Mouse (Mus musculus) erythroblast, embryonic 14.5 days (primary cell): ENCODE results near the gene Nid1. TPM values are rescaled to one million over a fixed set of nuclear protein-coding genes. Genes with fewer than 3 reads are reported as not detected.
"Not testable (repeated sequence)": the region's sequence is repeated elsewhere in the genome, so short reads cannot be mapped to it uniquely, and the experiment has no call there.

Experiments used
- H3K27me3 ChIP-seq: 2 replicates; pipeline ENCODE4 v1.6.1; 2012; ENCODE audit warnings: inconsistent platforms; ENCODE audit not compliant: control insufficient read depth
- H3K36me3 ChIP-seq: 2 replicates; pipeline ENCODE4 v1.6.1; 2012; ENCODE audit warnings: mild to moderate bottlenecking, inconsistent platforms; ENCODE audit not compliant: control insufficient read depth
- H3K4me1 ChIP-seq: 2 replicates; pipeline ENCODE4 v1.6.1; 2012; ENCODE audit warnings: inconsistent platforms; ENCODE audit not compliant: control insufficient read depth
- H3K4me3 ChIP-seq: replicated peaks from 2 replicates; pipeline ENCODE3; 2012; ENCODE audit warnings: moderate library complexity, mild to moderate bottlenecking, inconsistent platforms
- H3K9me3 ChIP-seq: 2 replicates; pipeline ENCODE4 v1.6.1; 2012; ENCODE audit warnings: low read length, inconsistent platforms, mixed read lengths; ENCODE audit not compliant: control insufficient read depth
- GATA1 ChIP-seq: IDR thresholded peaks from 2 replicates; pipeline ENCODE4 v1.6.1; 2012; ENCODE audit warnings: low read length, inconsistent platforms, mixed read lengths
- TAL1 ChIP-seq: IDR thresholded peaks from 3 replicates; pipeline ENCODE4 v1.6.1; 2012; ENCODE audit warnings: low read length, inconsistent platforms, mixed read lengths
- polyA plus RNA-seq: library from polyadenylated mRNA; stranded (reverse); fragments of >175 nt; gene quantifications from 2 replicates; pipeline ENCODE4 v1.2.3, GENCODE M21; 2012

The Nid1 gene
- polyA plus RNA-seq, 1 experiment = not detected

GRCm38 (mm10) chr13:13460521-13461138 lies 23.3 kb downstream of the Nid1 start:
- H3K4me3 ChIP-seq = no peak overlapping the region

DNA sequence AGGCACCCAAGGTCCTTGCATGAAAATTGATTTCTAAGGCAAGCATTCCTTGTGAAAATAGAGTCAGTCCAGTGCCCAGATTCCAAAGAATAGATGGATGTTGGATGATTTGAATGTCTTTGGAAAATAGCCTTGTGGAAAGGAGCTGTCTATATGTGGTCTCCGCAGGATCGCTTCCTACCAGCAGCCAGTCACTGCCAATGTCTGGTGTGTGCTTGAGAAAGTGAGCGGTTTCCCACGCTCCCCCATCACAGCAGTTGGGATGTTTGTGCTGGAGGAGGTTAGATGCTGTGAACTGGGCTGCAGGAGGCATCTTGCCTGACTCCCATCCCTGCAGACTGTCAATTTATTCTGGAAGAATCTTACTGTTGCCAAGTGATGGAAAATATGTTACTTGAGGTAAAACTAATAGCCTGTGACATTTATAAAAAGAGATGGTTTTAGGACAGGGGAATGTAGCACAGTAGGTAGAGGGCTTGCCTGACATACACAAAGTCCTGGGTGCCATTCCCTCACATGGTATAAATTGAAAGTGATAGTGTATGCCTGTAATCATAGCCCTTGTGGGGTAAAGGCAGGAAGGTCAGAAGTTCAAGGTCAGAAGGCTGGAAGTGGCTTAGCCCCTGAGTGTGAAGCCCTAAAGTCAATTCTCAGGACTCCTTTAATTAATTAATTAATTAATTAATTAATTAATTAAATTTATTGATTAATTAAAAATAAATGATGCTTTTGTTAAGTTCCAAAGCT lies 24.3 kb downstream of the Nid1 start:
- Histone ChIP-seq H3K4me1 (no peaks in the 10 kb centered on the region), H3K27me3 (no peaks in the 10 kb centered on the region), H3K36me3 (no peaks in the 10 kb centered on the region), H3K4me3 (no peak overlapping the region), H3K9me3 (no peaks in the 10 kb centered on the region)
- TF ChIP-seq GATA1 (no peak), TAL1 (no peak)

More at GRCm38 (mm10) chr13:13460521-13461138, 23.3 kb downstream of the Nid1 start:
- H3K27me3 ChIP-seq = no peaks in the 10 kb centered on the region
- H3K4me1 ChIP-seq = no peaks in the 10 kb centered on the region
- TF ChIP-seq TAL1 = no peak
- TF ChIP-seq GATA1 = no peak
- no peaks in the 10 kb centered on the region for H3K9me3 ChIP-seq
- H3K36me3 ChIP-seq = no peaks in the 10 kb centered on the region

- no peak for TF ChIP-seq GATA1
- TF ChIP-seq TAL1 = no peak
- no peak overlapping the region for H3K4me3 ChIP-seq
- no peaks in the 10 kb centered on the region for H3K4me1 ChIP-seq
- H3K9me3 ChIP-seq = no peaks in the 10 kb centered on the region
- H3K27me3 ChIP-seq = no peaks in the 10 kb centered on the region
- H3K36me3 ChIP-seq = no peaks in the 10 kb centered on the region; the same call in 1 of the 2 replicates
Measured at GRCm38 (mm10) chr13:13463949-13464348, 26.6 kb downstream of the Nid1 start.

- H3K4me3 ChIP-seq, H3K36me3 ChIP-seq, H3K27me3 ChIP-seq, H3K4me1 ChIP-seq, H3K9me3 ChIP-seq: not testable (repeated sequence)
Measured at GRCm38 (mm10) chr13:13467249-13467648, 29.9 kb downstream of the Nid1 start.

GRCm38 (mm10) chr13:13468513-13468912 lies 31.2 kb downstream of the Nid1 start:
- H3K4me3 ChIP-seq = no peak overlapping the region
- H3K9me3 ChIP-seq = no peaks in the 10 kb centered on the region
- H3K27me3 ChIP-seq = no peaks in the 10 kb centered on the region
- TF ChIP-seq GATA1 (no peak), TAL1 (no peak)
- H3K36me3 ChIP-seq = no peaks in the 10 kb centered on the region; the same call in 1 of the 2 replicates
- H3K4me1 ChIP-seq = no peaks in the 10 kb centered on the region

GRCm38 (mm10) chr13:13471334-13471757 lies 34.0 kb downstream of the Nid1 start:
- no peaks in the 10 kb centered on the region for H3K9me3 ChIP-seq
- no peaks in the 10 kb centered on the region for H3K27me3 ChIP-seq
- H3K36me3 ChIP-seq = no peaks in the 10 kb centered on the region; the same call in 1 of the 2 replicates
- TF ChIP-seq TAL1 = no peak
- TF ChIP-seq GATA1 = no peak
- no peak overlapping the region for H3K4me3 ChIP-seq
- H3K4me1 ChIP-seq = no peaks in the 10 kb centered on the region

GRCm38 (mm10) chr13:13474464-13474863 lies 37.1 kb downstream of the Nid1 start:
- H3K4me3 ChIP-seq, H3K9me3 ChIP-seq, H3K27me3 ChIP-seq, H3K4me1 ChIP-seq, H3K36me3 ChIP-seq: not testable (repeated sequence)

DNA sequence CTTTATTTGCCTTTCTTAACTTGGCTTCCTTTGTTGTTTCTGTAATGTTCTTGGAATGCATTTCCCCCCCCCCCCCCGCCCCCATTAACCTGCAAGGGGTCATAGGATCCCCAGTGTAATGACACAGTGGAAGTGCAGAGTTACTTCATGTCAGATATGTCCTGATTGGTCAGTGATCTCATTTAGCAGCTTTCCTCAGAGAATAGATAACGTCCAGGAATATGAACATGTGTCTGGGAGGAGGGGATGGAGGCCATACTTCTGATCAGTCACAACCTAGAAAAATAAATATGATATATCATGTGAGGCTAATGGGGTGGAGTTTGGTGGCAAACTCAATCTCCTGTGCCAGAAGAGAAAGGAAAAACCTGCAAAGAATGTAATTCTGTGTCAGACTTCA lies 37.6 kb downstream of the Nid1 start:
- TF ChIP-seq TAL1 = no peak
- no peak for TF ChIP-seq GATA1
- no peaks in the 10 kb centered on the region for H3K27me3 ChIP-seq
- H3K4me3 ChIP-seq = no peak overlapping the region
- no peaks in the 10 kb centered on the region for H3K9me3 ChIP-seq
- H3K36me3 ChIP-seq = no peaks in the 10 kb centered on the region; the same call in 1 of the 2 replicates
- no peaks in the 10 kb centered on the region for H3K4me1 ChIP-seq

DNA sequence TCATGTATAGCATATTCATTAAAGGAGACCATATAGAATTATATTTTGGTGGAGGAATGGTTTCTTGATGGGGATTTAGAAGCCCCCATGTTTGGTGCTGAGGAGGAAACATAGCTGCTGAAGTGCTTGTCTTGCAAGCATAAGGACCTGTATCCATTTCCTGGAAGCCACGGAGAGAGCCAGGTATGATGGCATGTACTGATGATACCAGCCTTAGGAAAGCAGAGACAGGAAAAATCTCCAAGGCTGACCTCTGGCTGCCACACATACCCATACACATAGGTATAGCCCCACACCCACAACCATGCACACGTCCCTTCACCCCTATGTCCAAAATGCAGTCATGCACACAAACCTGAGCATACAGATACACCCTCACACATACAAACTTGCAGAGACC lies 39.2 kb downstream of the Nid1 start:
- Histone ChIP-seq H3K27me3 (no peaks in the 10 kb centered on the region), H3K4me3 (no peak overlapping the region), H3K4me1 (no peaks in the 10 kb centered on the region), H3K9me3 (no peaks in the 10 kb centered on the region), H3K36me3 (no peaks in the 10 kb centered on the region; the same call in 1 of the 2 replicates)
- TF ChIP-seq TAL1 = no peak
- no peak for TF ChIP-seq GATA1
